Mouse (Mus musculus): Measurements from ENCODE around the gene Cul5.

DNA sequence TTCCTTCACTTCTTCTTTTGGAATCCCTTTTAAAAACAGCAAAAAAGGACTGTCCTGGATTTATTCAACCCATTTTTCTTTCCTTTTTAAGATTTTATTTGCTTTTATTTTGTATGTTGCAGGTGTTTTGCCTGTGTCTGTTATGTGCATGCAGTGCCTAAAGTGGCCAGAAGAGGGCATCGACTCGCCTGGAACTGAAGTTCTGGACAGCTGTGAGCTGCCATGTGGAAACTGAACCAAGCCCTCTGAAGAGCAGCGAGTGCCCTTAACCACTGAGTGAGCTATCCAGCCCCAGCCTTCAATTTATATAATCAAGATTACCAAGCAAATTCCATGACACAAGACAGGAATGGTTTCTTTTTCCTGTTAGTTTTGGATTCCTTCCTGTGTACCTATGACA lies 75.0 kb downstream of the Cul5 start:
- TF ChIP-seq POLR2A (IDR thresholded peaks at IDR 0.05; ENCODE audit: low read depth, low read length) (no peak), CTCF (IDR thresholded peaks at IDR 0.05; ENCODE audit: borderline replicate concordance, insufficient read depth, low read length) (peak; percentile 74; the same call in 1 of the 2 replicates)

All from embryonic fibroblast, embryonic 13.5 days (primary cell).